Mouse (Mus musculus): Measurements from ENCODE around the gene Pdf.
A peak's percentile ranks its signal among the peaks of the same experiment; 100 is the strongest.

The Pdf gene

GRCm38 (mm10) chr8:107048061-107048941, at the start of gene Pdf:
Gene Pdf (minus strand): TSS chr8:107048614.
- peak; percentile 85 for DNase-seq

GRCm38 (mm10) chr8:107096366-107097036, 48.1 kb upstream of the Pdf start, which contains the start of gene Terf2:
Gene Terf2 (minus strand): TSS chr8:107096547.
- DNase-seq: peak; percentile 94

GRCm38 (mm10) chr8:107095717-107096365, 47.4 kb upstream of the Pdf start:
- DNase-seq: no peak

- DNase-seq: no peak
Observed at GRCm38 (mm10) chr8:107090531-107090930, 42.1 kb upstream of the Pdf start.

DNA sequence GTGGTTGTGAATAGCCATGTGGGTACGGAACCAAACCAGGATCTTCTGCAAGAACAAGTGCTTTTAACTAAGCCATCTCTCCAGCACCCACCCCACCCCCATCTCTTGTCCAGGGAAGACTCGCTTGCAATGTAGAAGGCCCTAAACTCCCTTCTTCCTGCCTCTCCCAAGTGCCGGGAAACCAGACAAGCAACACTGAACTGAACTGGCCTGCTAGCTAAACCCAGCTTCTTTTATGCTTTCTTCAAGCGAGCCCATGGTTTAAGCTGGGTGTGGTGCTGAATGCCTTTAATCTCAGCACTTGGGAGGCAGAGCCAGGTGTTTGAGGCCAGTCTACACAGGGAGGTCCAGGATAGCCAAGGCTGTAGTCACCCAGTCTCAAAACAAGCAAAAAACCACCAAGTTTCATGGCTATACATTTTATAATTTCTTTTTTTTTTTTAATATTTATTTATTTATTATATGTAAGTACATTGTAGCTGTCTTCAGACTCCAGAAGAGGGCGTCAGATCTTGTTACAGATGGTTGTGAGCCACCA, 40.2 kb upstream of the Pdf start:
- no peak for DNase-seq

- no peak for DNase-seq
Observed at GRCm38 (mm10) chr8:107086018-107086417, 37.6 kb upstream of the Pdf start.

DNA sequence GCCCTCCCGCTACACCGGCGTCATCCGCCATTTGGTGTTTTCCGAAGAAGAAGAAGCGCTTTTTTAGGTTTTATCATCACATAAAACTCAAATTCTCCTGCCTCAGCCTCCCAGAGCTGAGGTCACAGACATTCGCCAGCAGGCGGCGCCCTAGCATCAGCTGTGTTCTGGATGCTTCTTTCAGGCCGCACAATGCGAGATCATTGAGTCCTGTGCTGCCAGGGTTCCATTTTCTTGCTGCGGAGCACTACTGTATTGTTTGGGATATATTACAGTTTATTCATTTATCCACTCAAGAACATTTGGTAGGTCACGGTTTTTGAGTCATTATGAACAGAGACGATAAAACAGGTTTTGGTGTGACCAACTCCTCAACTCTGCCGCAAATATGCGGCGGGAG, 36.9 kb upstream of the Pdf start:
- DNase-seq: no peak

- no peak for DNase-seq
Observed at GRCm38 (mm10) chr8:107076239-107076888, 27.9 kb upstream of the Pdf start.

DNA sequence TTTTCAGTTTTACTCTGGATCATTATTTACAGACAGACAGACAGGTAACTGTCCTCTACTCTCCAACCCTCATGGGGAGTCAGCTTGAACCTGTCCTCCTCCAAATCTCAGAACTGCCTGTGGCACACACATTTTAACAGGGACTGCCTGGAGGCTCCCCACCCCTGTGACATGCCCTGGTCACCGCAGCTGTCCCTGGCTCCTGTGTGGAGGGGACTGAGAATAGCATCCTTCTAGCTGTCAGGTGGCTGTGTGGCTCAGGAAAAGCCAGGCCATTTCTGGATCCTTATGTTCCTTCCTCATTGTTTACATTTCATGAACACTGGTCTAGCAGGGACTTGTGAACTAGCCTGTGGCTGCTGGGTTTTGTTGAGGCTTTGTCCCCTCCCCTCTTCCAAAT, 25.7 kb upstream of the Pdf start:
- no peak for DNase-seq

DNA sequence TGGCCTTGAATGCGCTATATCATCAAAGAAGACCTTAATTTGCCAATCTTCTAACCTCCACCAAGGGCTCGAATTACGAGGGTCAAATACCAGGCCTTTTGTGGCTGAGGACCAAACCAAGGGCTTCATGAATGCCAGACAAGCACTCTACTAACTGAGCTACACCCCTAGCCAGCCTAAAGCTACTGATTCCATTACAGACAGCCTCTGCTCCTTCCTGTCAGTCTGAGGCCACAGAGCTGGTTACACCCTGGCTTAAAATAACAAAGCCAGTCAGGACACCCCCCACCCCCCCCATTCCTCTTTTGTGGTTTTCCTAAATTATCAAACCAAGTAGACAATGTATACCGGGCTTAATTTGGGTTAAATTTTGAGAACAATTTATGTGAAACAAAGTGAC, 25.3 kb upstream of the Pdf start:
- no peak for DNase-seq

- no peak for DNase-seq
Observed at GRCm38 (mm10) chr8:107065511-107066496, 17.4 kb upstream of the Pdf start, which contains the start of gene Tmed6. Gene Tmed6 (minus strand): TSS chr8:107065644.

DNA sequence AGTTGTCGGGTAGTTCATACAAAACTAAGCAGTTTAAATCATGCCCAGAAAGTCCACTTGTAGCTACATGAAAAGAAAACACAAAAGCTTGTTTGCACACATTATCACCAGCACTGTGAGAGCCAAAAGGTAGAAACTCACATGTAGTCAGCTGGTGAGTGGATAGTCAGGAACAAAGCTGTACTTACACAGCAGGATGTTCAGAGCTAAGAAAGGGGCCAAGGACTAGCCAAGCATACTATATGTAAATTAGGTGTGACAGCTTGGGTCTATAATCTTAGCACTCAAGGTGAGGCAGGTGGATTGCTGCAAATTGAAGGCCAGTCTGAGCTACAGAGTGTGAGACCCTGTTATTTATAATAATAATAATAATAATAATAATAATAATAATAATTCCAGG, 14.2 kb upstream of the Pdf start:
- no peak for DNase-seq

DNA sequence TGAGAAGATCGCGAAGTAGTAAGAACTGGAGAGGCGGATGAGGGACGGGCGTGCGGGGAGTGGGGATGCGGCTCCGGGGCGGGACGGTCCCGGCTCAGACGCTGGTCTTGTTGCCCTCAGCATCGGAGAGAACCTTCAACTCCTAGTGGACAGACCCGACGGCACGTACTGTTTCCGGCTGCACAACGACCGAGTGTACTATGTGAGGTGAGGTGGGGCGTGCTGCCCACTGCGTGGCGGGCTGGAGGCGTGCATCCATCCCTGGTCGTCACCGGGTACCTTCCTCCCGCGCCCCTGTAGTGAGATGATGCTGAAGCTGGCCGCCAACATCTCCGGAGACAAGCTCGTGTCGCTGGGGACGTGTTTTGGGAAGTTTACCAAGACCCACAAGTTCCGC, 8.6 kb upstream of the Pdf start:
- DNase-seq: no peak

- DNase-seq: peak; percentile 97
Observed at GRCm38 (mm10) chr8:107056076-107056972, 7.9 kb upstream of the Pdf start, which contains the start of the genes Cog8 and Nip7. Gene Cog8 (minus strand): TSS chr8:107056689. Gene Nip7 (plus strand): TSS chr8:107056877.

DNA sequence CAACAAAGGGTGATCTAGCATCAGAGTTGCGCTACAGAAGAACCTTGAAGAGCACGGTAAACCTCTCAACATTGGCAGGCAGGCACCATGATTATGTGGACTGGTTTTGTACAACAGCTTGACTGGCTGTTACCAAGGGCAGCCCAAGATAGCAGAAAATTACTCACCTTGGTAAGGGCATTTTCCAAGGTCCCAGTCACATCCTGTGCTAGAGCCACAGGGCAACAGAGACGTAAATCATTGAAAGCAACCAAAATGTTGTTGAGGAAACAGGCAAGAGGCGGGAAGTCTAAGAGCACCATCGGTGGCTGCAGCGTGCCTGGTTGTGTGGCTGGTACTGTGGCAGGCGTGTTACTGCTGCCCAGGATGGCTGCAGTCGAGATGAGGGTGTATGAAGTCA, 3.6 kb upstream of the Pdf start:
- DNase-seq: no peak

- DNase-seq: no peak
Observed at GRCm38 (mm10) chr8:107049480-107049879, 1.1 kb upstream of the Pdf start.

GRCm38 (mm10) chr8:107046976-107047375, 1.4 kb downstream of the Pdf start:
- DNase-seq: no peak

DNA sequence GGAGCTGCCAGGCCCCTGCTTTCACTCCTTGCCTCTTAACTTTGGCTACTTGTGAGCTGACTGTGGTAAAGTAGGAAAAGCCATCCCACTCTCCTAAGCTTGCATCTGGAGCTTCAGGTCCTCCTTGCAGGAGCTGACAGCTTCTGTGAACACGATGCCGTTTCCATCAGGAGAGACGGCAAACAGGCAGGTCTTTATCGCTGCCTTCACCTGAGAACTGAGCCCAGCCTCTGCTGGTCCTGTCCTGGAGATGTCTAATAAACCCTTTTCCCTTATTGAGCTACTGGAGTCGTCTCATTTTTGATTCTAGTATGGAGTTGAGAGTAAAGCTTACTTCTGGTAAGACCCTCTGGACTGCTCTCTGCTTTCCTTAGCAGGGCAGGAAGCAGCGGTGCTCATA, 2.9 kb downstream of the Pdf start:
- DNase-seq: no peak

DNA sequence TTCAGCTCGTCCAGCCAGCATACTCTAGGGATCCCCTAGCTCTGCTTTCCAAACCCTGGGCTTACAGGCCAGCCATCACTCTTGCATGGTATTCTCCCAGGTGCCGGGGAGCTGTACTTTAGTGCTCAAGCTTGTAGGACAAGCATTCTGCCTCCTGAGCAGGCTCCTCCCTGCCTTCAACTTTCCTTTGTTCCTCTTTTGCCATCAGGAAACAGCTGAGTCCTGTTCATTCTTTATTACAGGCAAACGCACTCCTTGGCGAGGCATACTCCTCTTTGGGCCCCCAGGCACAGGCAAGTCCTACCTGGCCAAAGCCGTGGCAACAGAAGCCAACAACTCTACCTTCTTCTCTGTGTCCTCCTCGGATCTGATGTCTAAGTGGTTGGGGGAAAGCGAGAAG, 7.8 kb downstream of the Pdf start:
- no peak for DNase-seq

DNA sequence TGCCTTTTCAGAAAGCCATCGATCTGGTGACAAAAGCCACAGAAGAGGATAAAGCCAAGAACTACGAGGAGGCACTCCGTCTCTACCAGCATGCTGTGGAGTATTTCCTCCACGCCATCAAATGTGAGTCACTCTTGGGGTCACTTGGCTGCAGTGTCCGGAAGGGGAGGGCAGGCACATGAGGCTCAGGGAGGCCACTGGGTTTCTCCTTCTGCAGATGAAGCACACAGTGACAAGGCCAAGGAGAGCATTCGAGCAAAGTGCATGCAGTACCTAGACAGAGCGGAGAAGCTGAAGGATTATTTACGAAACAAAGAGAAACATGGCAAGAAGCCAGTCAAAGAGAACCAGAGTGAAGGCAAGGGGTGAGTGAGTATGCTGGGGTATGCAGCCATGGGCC, 11.8 kb downstream of the Pdf start:
- no peak for DNase-seq
